Mouse (Mus musculus) megakaryocyte, embryonic 14.5 days (primary cell): Measurements from ENCODE around the gene Fam131a. TPM values are rescaled to one million over a fixed set of nuclear protein-coding genes. Genes with fewer than 3 reads are reported as not detected.
A peak's percentile ranks its signal among the peaks of the same experiment; 100 is the strongest.

Experiments used
- H3K27me3 ChIP-seq: replicated peaks from 2 replicates; pipeline ENCODE3; 2012; ENCODE audit warnings: inconsistent platforms
- H3K36me3 ChIP-seq: replicated peaks from 2 replicates; pipeline ENCODE3; 2012; ENCODE audit warnings: low read length, inconsistent platforms, mixed read lengths
- H3K4me1 ChIP-seq: 2 replicates; pipeline ENCODE4 v1.6.1; 2012; ENCODE audit warnings: inconsistent platforms
- H3K4me3 ChIP-seq: replicated peaks from 2 replicates; pipeline ENCODE3; 2012; ENCODE audit warnings: moderate library complexity, mild to moderate bottlenecking, inconsistent platforms
- H3K9me3 ChIP-seq: 2 replicates; pipeline ENCODE4 v1.6.1; 2012; ENCODE audit warnings: inconsistent platforms
- FLI1 ChIP-seq: IDR thresholded peaks from 2 replicates; pipeline ENCODE4 v1.6.1; 2012; ENCODE audit warnings: low read length, inconsistent platforms, mixed read lengths
- GATA1 ChIP-seq: IDR thresholded peaks from 3 replicates; pipeline ENCODE4 v1.6.1; 2012; ENCODE audit warnings: mixed read lengths, low read length, inconsistent platforms, borderline replicate concordance
- polyA plus RNA-seq: library from polyadenylated mRNA; stranded (reverse); fragments of >175 nt; gene quantifications from 2 replicates; pipeline ENCODE4 v1.2.3, GENCODE M21; 2012; ENCODE audit warnings: low replicate concordance; ENCODE audit not compliant: insufficient read depth

The Fam131a gene
- polyA plus RNA-seq, 1 experiment = 8.6 TPM

DNA sequence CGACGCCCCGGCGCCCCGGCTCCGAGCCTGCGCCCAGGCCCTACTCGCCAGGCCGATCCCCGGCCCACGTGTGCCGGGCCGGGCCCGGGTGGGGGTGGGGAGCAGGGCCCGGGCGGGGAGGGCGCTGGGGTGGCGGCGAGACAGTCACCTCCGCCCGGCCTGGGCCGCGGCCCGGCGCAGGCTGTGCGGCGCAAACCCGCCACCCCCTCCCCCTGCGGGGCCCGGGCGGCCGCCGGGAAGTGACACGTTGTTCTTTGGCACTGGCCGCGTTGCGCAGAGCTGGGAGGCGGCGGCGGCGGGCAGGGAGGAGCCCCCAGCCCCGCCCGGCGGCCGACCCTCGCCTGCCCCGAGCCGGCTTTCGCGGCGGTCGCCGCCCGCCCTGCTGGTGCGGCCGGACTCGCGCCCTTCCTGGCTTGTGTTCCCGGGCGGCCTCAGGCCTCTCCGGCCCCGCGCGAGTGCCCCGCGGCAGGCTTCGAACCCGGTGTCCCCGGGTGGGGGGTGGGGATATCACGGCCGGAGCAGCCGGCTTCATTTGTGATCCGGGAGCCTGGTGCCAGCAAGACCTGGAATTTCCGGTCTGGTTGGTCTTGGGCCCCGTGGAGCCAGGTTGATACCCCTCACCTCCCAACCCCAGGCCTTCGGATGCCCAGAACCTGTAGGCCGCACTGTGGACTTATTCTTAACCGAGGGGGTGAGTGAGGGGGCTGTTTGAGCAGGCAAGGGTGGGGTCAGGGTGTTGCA is 19.9 kb upstream of the Fam131a start:
- peaks cover 54% of the 10 kb centered on the region for H3K4me1 ChIP-seq
- peak overlapping the region; percentile 96 for H3K4me3 ChIP-seq
- H3K9me3 ChIP-seq = no peaks in the 10 kb centered on the region

GRCm38 (mm10) chr16:20673706-20674303 is 19.2 kb upstream of the Fam131a start:
- H3K4me1 ChIP-seq = peaks cover 60% of the 10 kb centered on the region
- no peaks in the 10 kb centered on the region for H3K27me3 ChIP-seq
- no peak for TF ChIP-seq GATA1
- TF ChIP-seq FLI1 = no peak
- H3K9me3 ChIP-seq = no peaks in the 10 kb centered on the region
- H3K4me3 ChIP-seq = peak overlapping the region; percentile 96
- peaks cover 49% of the 10 kb centered on the region for H3K36me3 ChIP-seq

More for the DNA sequence above, 19.9 kb upstream of the Fam131a start:
- Histone ChIP-seq H3K27me3 (no peaks in the 10 kb centered on the region), H3K36me3 (peaks cover 42% of the 10 kb centered on the region)
- TF ChIP-seq FLI1 (no peak), GATA1 (no peak)

- peaks cover 62% of the 10 kb centered on the region for H3K36me3 ChIP-seq
- H3K4me1 ChIP-seq = peaks cover 74% of the 10 kb centered on the region
- no peaks in the 10 kb centered on the region for H3K9me3 ChIP-seq
- H3K27me3 ChIP-seq = no peaks in the 10 kb centered on the region
- TF ChIP-seq GATA1 = no peak
- TF ChIP-seq FLI1 = no peak
- peak overlapping the region; percentile 96 for H3K4me3 ChIP-seq
Measured at GRCm38 (mm10) chr16:20675213-20675612, 17.8 kb upstream of the Fam131a start.

DNA sequence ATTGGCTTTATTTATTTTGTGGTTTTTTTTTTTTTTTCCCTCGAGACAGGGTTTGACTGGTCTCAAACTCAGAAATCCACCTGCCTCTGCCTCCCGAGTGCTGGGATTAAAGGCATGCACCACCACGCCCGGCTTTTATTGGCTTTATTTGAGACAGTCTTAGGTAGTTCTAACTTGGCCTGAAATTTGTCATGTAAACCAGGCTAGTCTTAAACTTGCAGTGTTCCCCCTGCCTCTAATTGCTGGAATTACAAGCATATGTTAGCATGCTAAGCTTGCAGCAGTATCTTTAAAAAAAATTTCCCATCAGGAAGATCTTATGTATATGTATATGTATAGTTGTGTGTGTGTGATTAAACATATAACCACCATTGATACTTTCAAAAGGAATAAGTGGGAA is 16.3 kb upstream of the Fam131a start:
- Histone ChIP-seq H3K4me1 (peaks cover 88% of the 10 kb centered on the region), H3K4me3 (no peak overlapping the region), H3K9me3 (no peaks in the 10 kb centered on the region), H3K27me3 (no peaks in the 10 kb centered on the region), H3K36me3 (peaks cover 77% of the 10 kb centered on the region)
- no peak for TF ChIP-seq GATA1
- no peak for TF ChIP-seq FLI1

DNA sequence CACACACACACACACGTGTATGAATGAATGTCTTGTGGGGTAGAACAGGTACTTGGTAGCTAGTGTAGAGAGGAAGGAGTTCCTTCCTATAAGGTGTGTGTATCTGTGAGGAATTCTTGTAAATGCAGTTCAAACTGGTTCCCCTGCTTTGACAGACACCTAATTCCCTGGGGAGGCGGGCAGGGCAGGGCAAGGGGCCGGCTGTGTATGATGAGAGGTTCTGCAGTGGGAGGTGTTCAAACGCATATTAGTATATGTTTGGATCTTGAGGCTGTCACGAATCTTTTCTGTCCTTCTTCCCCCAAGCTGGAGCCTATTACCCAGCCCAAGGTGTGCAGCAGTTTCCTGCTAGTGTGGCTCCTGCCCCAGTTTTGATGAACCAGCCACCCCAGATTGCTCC is 15.7 kb upstream of the Fam131a start:
- Histone ChIP-seq H3K9me3 (no peaks in the 10 kb centered on the region), H3K4me3 (peak overlapping the region; percentile 24), H3K27me3 (no peaks in the 10 kb centered on the region), H3K4me1 (peaks cover 85% of the 10 kb centered on the region), H3K36me3 (peaks cover 84% of the 10 kb centered on the region)
- no peak for TF ChIP-seq GATA1
- TF ChIP-seq FLI1 = no peak

DNA sequence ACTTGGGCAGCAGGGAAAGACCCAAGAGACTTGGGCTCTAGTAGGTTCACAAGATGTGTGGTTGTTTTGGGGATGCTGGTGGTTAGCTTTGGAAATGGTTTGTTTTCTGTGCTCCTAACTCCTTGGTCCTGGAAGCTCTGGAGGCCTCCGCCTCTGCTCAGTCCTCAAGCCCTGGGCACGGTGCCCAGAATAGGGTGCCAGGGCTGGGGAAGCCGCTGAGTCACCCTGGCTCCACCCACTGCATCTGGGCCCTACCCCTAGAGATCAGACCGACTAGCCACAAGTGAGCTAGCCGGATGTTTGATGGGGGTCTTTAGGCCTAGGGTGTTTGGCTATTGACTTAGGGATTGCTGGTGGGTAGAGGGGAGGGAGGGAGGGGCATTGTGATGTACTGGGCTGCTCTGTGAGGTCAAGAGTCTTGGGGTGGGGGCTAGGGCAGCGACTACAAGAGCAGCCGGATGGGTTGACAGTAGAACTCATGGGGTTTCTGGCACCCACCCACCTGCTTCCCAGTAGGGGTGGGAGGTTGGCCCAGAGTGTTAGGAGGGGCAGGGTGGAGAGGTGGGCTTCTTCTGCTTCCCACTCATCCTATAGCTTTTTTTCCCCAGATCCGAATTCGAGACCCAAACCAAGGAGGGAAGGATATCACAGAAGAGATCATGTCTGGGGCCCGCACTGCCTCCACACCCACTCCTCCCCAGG is 14.9 kb upstream of the Fam131a start:
- H3K4me1 ChIP-seq = peaks cover 85% of the 10 kb centered on the region
- peak overlapping the region; percentile 24 for H3K4me3 ChIP-seq
- peaks cover 91% of the 10 kb centered on the region for H3K36me3 ChIP-seq
- TF ChIP-seq FLI1 = no peak
- no peak for TF ChIP-seq GATA1
- H3K27me3 ChIP-seq = no peaks in the 10 kb centered on the region
- H3K9me3 ChIP-seq = no peaks in the 10 kb centered on the region

DNA sequence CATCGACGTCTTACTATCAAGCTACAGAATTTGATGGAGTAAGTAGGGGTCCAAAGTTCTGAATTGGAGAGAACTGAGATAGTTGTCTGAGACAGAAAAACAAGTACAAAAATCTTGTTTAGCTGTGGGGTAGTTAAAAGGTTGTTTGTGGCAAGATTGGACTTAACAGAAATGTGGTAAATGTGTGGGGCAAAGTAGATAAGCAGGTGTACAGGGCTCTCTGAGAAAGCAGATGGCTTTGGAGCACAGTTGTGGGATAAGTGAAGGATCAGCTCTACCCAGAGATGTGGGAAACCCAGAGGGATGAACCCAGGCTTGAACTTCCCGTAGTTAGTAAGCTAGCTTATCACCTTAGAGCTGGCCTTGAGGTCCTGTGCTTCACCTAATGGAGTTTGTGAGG is 2.3 kb upstream of the Fam131a start:
- TF ChIP-seq GATA1 (no peak), FLI1 (no peak)
- H3K36me3 ChIP-seq = peaks cover 76% of the 10 kb centered on the region
- H3K9me3 ChIP-seq = no peaks in the 10 kb centered on the region
- H3K4me3 ChIP-seq = no peak overlapping the region
- H3K4me1 ChIP-seq = peaks cover 41% of the 10 kb centered on the region
- H3K27me3 ChIP-seq = peaks cover 7% of the 10 kb centered on the region

GRCm38 (mm10) chr16:20691617-20692016 is 1.4 kb upstream of the Fam131a start:
- TF ChIP-seq GATA1 = no peak
- TF ChIP-seq FLI1 = no peak
- Histone ChIP-seq H3K9me3 (no peaks in the 10 kb centered on the region), H3K4me1 (peaks cover 48% of the 10 kb centered on the region), H3K36me3 (peaks cover 68% of the 10 kb centered on the region), H3K4me3 (no peak overlapping the region), H3K27me3 (peaks cover 14% of the 10 kb centered on the region)

- H3K4me3 ChIP-seq = peak overlapping the region; percentile 16
- H3K4me1 ChIP-seq = peaks cover 48% of the 10 kb centered on the region
- no peak for TF ChIP-seq FLI1
- TF ChIP-seq GATA1 = no peak
- no peaks in the 10 kb centered on the region for H3K9me3 ChIP-seq
- peaks cover 16% of the 10 kb centered on the region for H3K27me3 ChIP-seq
- H3K36me3 ChIP-seq = peaks cover 60% of the 10 kb centered on the region
Measured at GRCm38 (mm10) chr16:20692241-20692965, 638 bp upstream of the Fam131a start.

DNA sequence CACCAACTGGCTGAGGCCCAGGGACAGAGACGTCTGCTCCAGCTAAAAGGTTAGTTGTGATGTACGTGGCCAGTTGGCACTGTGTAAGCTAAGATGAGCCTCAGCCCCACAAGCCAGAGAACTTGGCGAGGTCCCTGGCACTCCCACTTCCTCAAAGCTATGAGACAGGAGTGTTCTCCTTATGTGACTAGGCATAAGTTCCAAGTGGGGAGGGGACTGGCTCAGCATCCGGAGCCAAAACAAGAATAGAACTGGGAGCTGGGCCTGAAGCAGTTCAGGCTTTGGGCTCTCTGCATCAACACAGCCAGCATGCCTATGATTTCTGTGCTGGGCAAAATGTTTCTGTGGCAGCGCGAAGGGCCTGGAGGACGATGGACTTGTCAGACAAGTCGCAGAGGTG is 1.7 kb downstream of the Fam131a start:
- H3K4me1 ChIP-seq = peaks cover 50% of the 10 kb centered on the region
- peaks cover 48% of the 10 kb centered on the region for H3K36me3 ChIP-seq
- H3K4me3 ChIP-seq = peak overlapping the region; percentile 89
- H3K27me3 ChIP-seq = peaks cover 30% of the 10 kb centered on the region
- H3K9me3 ChIP-seq = no peaks in the 10 kb centered on the region
- no peak for TF ChIP-seq FLI1
- TF ChIP-seq GATA1 = no peak
